Mouse (Mus musculus) lung, postnatal 0 days (tissue): ENCODE results near the gene Akap6. TPM values are rescaled to one million over a fixed set of nuclear protein-coding genes. Genes with fewer than 3 reads are reported as not detected.

ENCODE experiments used
- ATAC-seq: fragments of 200-750 bp; cut with Nextera tagmentation; 2 replicates; pipeline ENCODE4 v1.8.0; 2017; ENCODE audit warnings: moderate library complexity
- DNase-seq: peaks from one replicate; pipeline ENCODE4 v3.0.0-alpha.2; 2016; ENCODE audit warnings: low spot score
- H3K27ac ChIP-seq: fragments of 300-500 bp; sonication (generic); 2 replicates; pipeline ENCODE4 v1.5.1; 2014; ENCODE audit warnings: antibody characterized with exemption, mild to moderate bottlenecking, low read length, mixed read lengths
- H3K27me3 ChIP-seq: fragments of 300-500 bp; sonication (generic); replicated peaks from 2 replicates; pipeline ENCODE4 v1.6.1; 2014; ENCODE audit warnings: low read length, mixed read lengths; ENCODE audit not compliant: insufficient read depth
- H3K36me3 ChIP-seq: fragments of 300-500 bp; sonication (generic); 2 replicates; pipeline ENCODE4 v1.6.1; 2014; ENCODE audit warnings: low read length, mixed read lengths; ENCODE audit not compliant: insufficient read depth
- H3K4me1 ChIP-seq: fragments of 300-500 bp; sonication (generic); 2 replicates; pipeline ENCODE4 v1.6.1; 2014; ENCODE audit warnings: antibody characterized with exemption, low read depth, low read length, mixed read lengths; ENCODE audit not compliant: insufficient read depth
- H3K4me2 ChIP-seq: fragments of 300-500 bp; sonication (generic); replicated peaks from 2 replicates; pipeline ENCODE4 v1.6.1; 2014; ENCODE audit warnings: low read depth, mild to moderate bottlenecking, low read length, moderate library complexity, mixed read lengths
- H3K4me3 ChIP-seq: fragments of 300-500 bp; sonication (generic); 2 replicates; pipeline ENCODE4 v1.5.1; 2014; ENCODE audit warnings: low read depth, low read length
- H3K9ac ChIP-seq: fragments of 300-500 bp; sonication (generic); replicated peaks from 2 replicates; pipeline ENCODE4 v1.6.1; 2014; ENCODE audit warnings: low read depth, mild to moderate bottlenecking
- H3K9me3 ChIP-seq: fragments of 300-500 bp; sonication (generic); 2 replicates; pipeline ENCODE4 v1.6.1; 2016; ENCODE audit warnings: low read length, mixed read lengths
- CTCF ChIP-seq: IDR thresholded peaks from 2 replicates; pipeline ENCODE4 v1.5.1; 2016; ENCODE audit warnings: antibody characterized with exemption, mild to moderate bottlenecking
- EP300 ChIP-seq: IDR thresholded peaks from 2 replicates; pipeline ENCODE4 v1.6.1; 2016; ENCODE audit warnings: antibody characterized with exemption, mild to moderate bottlenecking, control low read depth
- WGBS: fragments of 180-500 bp; shearing (Covaris S2); extraction: QIAGEN DNeasy Blood & Tissue Kit; methylation state at CpG from one replicate; pipeline ENCODE4 v1.1.7; 2014; 5-methylcytosine and 5-hydroxymethylcytosine counted together
- polyA plus RNA-seq: library from polyadenylated mRNA; unstranded; fragments of >200 nt; fragmentation: Nextera tagmentation; extraction: Ambion mirVana; gene quantifications from 2 replicates; pipeline ENCODE4 v1.2.1, GENCODE M21; 2015

Akap6 gene
- polyA plus RNA-seq, 1 experiment from 2014 or later = 0.12 TPM

DNA sequence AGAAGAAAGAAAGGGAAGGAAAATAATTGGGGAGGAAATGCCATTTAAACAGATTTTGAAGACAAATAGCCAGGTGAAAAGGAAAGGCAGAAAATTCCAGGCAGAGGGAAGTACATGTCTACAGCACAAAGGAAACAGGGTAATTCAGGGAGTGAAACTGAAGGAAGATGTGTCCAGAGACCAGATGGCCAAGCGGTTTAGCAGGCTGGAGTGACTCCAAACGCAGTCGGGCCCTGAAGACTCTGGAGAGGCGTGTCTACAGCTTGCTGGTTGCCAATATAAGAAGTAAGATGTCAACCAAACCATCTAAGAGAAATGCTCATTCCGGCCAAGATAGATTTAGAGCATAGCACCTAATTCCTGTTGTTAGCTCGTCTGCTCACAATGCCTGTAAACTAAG lies 292.6 kb downstream of the Akap6 start:
- WGBS = 50% methylated on average over 6 of the region's 6 CpGs
- no peak for ATAC-seq

GRCm38 (mm10) chr12:53012336-53012735 lies 313.2 kb downstream of the Akap6 start:
- ATAC-seq = no peak
- Histone ChIP-seq H3K27ac (no peak overlapping the region), H3K4me2 (no peak overlapping the region), H3K36me3 (no peaks in the 10 kb centered on the region), H3K27me3 (no peaks in the 10 kb centered on the region), H3K4me1 (no peaks in the 10 kb centered on the region), H3K4me3 (no peak overlapping the region), H3K9me3 (no peaks in the 10 kb centered on the region), H3K9ac (no peak overlapping the region)
- TF ChIP-seq CTCF (no peak), EP300 (no peak)
- no peak for DNase-seq
- WGBS = 17% methylated on average over 3 of the region's 3 CpGs

More for the DNA sequence above, 292.6 kb downstream of the Akap6 start:
- no peak overlapping the region for H3K9ac ChIP-seq
- H3K27ac ChIP-seq = no peak overlapping the region
- H3K4me3 ChIP-seq = no peak overlapping the region
- no peaks in the 10 kb centered on the region for H3K9me3 ChIP-seq
- TF ChIP-seq CTCF (no peak), EP300 (no peak)
- H3K27me3 ChIP-seq = no peaks in the 10 kb centered on the region
- DNase-seq = no peak
- H3K4me1 ChIP-seq = no peaks in the 10 kb centered on the region
- H3K36me3 ChIP-seq = no peaks in the 10 kb centered on the region
- no peak overlapping the region for H3K4me2 ChIP-seq

DNA sequence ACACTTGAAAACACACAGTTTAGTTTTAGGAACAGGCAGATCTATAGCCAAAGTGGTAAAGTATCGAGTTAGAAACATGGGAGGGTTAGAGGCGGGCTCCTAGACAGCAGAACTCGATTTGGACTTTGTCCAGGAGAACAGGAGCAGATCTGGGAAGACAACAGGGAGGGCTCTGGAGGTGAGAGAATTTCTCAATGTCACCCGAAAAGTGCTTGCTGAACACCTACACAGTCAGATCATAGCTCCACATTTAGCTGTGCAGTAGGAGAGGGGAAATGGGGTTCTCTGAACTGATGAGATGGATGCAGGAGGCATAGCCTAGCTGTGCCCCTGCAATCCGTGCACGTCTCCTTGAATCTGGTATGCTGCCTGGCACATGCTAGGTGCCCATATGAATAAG lies 315.4 kb downstream of the Akap6 start:
- WGBS = 72% methylated on average over 6 of the region's 6 CpGs
- Histone ChIP-seq H3K27me3 (no peaks in the 10 kb centered on the region), H3K9me3 (no peaks in the 10 kb centered on the region), H3K4me3 (no peak overlapping the region), H3K27ac (no peak overlapping the region), H3K4me1 (no peaks in the 10 kb centered on the region), H3K36me3 (no peaks in the 10 kb centered on the region), H3K4me2 (no peak overlapping the region), H3K9ac (no peak overlapping the region)
- no peak for TF ChIP-seq CTCF
- DNase-seq (no peak), ATAC-seq (no peak)

GRCm38 (mm10) chr12:53024575-53025246 lies 325.5 kb downstream of the Akap6 start:
- Histone ChIP-seq H3K27ac (no peak overlapping the region), H3K9ac (no peak overlapping the region), H3K4me2 (no peak overlapping the region), H3K4me3 (no peak overlapping the region), H3K36me3 (no peaks in the 10 kb centered on the region), H3K4me1 (no peaks in the 10 kb centered on the region), H3K27me3 (no peaks in the 10 kb centered on the region), H3K9me3 (no peaks in the 10 kb centered on the region)
- no peak for TF ChIP-seq CTCF
- TF ChIP-seq EP300 = no peak
- no peak for DNase-seq
- ATAC-seq = no peak
- WGBS = 68% methylated on average over 9 of the region's 9 CpGs

- Histone ChIP-seq H3K9me3 (no peaks in the 10 kb centered on the region), H3K4me3 (no peak overlapping the region), H3K4me2 (no peak overlapping the region), H3K27ac (no peak overlapping the region), H3K4me1 (no peaks in the 10 kb centered on the region), H3K9ac (no peak overlapping the region), H3K36me3 (no peaks in the 10 kb centered on the region), H3K27me3 (no peaks in the 10 kb centered on the region)
- 46% methylated on average over 4 of the region's 4 CpGs for WGBS
- TF ChIP-seq EP300 (no peak), CTCF (no peak)
- DNase-seq (no peak), ATAC-seq (no peak)
Measured at GRCm38 (mm10) chr12:53027308-53027707, 328.1 kb downstream of the Akap6 start.

GRCm38 (mm10) chr12:53028926-53029325 lies 329.7 kb downstream of the Akap6 start:
- H3K27ac ChIP-seq = no peak overlapping the region
- DNase-seq (no peak), ATAC-seq (no peak)
- no peak for TF ChIP-seq EP300
- no peak for TF ChIP-seq CTCF
- no peak overlapping the region for H3K4me2 ChIP-seq
- WGBS = 53% methylated on average over 5 of the region's 5 CpGs
- H3K27me3 ChIP-seq = no peaks in the 10 kb centered on the region
- H3K4me1 ChIP-seq = peaks cover 6% of the 10 kb centered on the region; the same call in 1 of the 2 replicates
- no peaks in the 10 kb centered on the region for H3K36me3 ChIP-seq
- H3K9ac ChIP-seq = no peak overlapping the region
- H3K4me3 ChIP-seq = no peak overlapping the region
- H3K9me3 ChIP-seq = no peaks in the 10 kb centered on the region
